Mouse (Mus musculus): Measurements from ENCODE around the gene Wasf2.

- TF ChIP-seq CTCF (IDR thresholded peaks at IDR 0.05; ENCODE audit: extremely low read depth, insufficient read length, insufficient replicate concordance, low read depth, low read length): no peak
- TF ChIP-seq POLR2A (IDR thresholded peaks at IDR 0.05; ENCODE audit: low read depth, low read length): no peak
These were observed 6.6 kb downstream of the Wasf2 start for GRCm38 (mm10) chr4:133136946-133137345.

Data from small intestine, adult 2 months (tissue).